Mouse (Mus musculus) spleen, adult 12 weeks (tissue): ENCODE data around the gene Ces1a.

Experiments
- DNase-seq: peaks from one replicate; pipeline ENCODE4 v3.0.0; 2022; ENCODE audit warnings: low spot score

The Ces1a gene

DNA sequence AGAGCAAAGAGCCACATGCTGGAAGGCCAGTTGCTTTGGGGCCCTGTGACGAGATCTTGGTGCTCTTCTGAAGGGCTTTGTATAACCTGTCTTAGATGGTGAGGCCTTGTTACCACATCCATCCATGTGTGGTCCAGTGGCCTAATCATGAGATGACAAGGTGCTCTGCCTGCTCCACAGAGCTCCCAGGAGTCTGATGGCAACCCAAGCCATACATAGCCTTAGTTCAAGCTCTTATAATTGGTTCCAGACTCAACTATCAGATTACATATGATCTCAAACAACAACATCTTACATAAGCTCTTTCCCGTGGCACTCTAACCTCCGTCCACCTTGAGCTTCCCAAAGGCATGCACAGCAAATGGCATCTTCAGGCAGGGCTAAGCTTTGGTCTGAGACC, at the start of gene Ces1a:
Gene Ces1a (minus strand): TSS at position 101 of the 400 bp plus-strand sequence.
- DNase-seq: no peak

DNA sequence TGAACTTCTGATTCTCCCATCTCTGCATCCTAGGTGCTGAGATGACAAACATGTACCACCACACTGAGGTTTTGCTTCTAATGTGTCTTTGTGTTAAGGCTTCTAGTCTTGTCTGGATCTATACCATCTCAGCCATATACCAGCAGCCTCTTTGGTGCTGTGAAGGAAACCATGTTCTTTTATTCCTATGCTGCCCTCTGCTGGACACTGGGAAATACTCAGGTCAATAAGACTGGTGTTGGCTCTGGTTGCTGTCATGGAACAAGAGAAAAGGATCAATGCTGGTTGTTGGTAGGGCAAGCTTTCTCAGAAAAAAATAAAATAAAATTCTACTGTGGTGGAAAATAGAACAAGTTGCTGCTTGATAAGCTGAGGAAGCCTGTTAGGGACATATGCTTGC, 47.4 kb upstream of the Ces1a start:
- no peak for DNase-seq

DNA sequence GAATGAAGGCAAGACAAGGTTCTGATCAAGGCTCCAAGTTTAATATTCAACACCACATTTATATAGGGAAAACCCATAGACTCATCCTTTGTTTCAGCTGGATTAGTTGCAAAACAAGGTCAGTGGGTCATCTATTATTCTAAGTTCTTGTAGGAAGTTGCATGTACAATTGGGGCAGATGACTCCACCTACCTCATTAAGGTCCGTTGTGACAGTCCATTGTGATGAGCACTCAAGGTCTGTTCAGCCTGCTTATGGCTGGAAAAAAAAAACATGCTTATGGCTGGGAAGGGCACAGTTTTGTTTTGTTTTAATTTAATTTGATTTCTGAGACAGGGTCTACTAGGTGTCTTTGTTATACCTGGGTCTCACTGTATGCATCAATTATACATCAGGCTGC, 43.3 kb upstream of the Ces1a start:
- no peak for DNase-seq

DNA sequence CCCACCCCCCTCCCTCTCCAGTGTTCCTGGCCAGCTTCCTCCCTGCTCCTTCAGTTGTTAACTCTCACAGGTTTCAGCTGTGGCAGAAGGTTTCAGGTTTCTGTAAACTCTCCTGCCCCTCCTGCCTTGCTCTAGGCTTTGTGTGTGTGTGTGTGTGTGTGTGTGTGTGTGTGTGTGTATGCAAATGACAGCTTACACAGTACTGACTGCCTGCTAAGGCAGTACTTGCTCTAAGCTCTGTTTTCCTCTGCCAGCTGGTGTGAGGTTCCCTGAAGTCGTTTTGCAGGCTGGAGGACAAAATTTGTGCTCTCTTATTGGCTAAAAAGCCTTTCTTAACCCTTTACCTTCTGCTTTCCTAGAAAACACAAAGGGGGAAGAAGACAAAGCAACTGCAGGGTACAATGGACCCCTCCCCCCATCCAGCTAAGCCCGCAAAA, 40.7 kb upstream of the Ces1a start:
- no peak for DNase-seq

DNA sequence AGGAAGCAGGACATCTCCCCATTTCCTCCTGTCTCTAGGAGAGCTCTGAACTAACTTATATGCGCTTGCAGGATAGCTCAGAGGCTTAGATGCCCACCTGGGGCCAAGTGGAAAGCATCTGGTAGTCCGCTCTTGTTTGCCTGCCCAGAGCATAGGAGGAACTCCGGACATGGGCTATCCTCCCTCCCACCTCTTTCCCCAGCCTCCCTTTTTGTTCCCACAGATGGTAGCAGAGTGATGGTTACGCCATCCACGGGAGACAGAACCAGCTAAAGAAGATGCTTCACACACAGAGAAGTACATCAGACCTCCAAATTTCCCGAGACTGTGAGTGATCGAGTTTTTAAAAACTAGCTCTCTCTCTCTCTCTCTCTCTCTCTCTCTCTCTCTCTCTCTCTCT, 40.2 kb upstream of the Ces1a start:
- DNase-seq: no peak

DNA sequence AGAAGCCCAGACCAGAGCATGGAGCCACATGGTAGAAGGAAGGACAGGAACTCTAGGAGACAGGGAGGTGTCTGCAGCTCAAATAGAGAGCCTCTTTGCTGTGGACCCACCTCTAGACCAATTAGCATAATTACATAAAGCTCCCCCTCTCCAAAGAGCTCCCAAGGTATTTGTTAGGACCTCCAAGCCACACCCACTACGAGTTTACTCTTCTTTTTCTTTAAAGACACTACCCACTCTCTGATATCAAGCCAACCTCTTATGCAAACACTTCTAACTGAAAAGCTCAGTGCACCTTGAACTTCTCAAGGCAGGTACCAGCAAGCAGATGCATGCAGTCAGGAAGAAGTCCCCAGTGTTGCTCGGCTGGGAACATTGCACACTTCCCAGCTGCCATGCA, 31.9 kb upstream of the Ces1a start, which contains the start of gene Ces1b:
Gene Ces1b (minus strand): TSS at position 131 of the 400 bp plus-strand sequence.
- DNase-seq: no peak

DNA sequence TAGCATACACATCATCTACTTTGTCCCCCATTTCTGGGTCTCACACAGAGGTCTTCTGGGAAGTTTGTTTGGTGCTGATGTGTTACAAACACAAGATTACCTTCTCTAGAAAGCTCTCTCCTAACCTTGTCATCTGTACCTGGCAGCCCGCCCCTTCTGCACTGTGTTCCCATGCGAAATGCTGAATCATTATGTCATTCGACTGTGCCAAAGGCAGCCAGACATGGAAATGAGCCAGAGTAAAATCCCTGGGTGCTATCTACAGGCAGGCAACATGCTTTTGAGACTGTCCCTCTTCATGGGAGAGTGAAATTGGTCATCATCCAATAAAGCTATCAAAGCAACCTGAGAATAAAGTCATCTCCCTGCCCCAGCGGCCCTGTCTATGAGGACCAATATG, 27.3 kb upstream of the Ces1a start:
- DNase-seq: no peak

DNA sequence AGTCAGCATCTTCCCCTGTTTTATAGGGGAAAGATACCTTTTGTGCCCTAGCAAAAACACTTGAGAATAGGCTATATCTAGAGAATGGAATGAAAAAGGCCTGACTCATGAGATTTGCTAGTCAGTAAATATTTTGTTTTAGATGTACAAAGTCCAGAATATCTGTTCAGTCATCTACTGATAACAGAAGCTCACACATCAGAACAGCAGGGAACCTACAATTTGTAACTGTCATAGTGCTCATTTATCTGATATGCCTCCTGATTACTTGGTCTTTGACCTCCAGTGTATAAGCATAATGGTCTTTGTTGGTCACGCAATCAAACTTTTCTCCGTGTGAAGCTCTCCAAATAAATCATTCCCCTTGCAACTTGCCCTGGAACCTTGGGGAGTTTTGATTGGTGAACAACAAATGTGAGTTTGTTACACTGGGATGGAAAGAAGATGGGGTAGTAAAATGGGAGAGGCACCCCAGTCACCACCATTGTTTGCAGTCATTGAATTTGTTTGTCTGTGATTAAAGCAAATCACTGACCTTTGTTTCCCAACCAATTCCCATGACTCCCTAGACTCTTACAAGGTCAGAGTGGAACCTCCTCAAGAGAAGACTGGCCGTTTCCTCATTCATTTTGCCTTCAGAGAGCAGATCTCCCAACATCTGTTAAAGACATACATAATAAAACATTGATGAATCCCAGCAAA, 15.6 kb upstream of the Ces1a start:
- DNase-seq: no peak

DNA sequence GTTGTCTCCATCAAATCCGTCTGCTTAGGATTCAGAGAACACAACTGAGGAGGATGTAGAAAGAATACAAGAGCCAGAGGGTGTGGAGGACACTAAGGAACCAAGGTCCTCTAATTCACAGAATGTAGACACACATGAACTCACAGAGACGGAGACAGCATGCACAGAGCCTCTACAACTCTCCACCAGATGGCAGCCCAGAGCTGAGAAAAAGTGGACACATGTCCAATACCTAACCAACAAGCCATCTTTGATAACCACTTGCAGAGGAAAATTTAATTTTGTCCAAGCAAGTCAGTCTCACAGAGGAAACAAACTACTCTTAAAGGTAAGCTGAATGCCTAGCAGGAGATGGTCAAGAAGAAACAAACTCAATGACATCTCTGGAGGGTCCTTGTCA, 11.2 kb upstream of the Ces1a start:
- no peak for DNase-seq

DNA sequence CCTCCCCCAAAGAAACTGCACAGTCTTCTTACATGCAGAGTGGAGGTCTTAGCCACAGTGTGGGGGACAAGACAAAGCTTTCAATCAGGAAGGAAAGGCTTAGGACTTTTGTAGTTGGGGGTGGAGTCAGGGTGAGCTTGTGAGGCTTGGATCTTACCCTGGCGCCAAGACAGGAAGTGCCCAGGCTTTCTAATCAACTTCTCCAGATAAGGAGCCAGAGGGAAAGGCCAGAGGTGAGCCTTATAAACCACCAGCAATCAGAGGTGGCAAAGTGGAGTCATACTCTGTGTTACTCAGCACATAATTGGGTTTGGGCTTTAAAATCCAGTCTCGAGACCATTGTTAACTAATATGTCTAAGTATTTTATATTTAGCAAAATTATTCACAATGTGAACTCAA, 7.2 kb upstream of the Ces1a start:
- no peak for DNase-seq

DNA sequence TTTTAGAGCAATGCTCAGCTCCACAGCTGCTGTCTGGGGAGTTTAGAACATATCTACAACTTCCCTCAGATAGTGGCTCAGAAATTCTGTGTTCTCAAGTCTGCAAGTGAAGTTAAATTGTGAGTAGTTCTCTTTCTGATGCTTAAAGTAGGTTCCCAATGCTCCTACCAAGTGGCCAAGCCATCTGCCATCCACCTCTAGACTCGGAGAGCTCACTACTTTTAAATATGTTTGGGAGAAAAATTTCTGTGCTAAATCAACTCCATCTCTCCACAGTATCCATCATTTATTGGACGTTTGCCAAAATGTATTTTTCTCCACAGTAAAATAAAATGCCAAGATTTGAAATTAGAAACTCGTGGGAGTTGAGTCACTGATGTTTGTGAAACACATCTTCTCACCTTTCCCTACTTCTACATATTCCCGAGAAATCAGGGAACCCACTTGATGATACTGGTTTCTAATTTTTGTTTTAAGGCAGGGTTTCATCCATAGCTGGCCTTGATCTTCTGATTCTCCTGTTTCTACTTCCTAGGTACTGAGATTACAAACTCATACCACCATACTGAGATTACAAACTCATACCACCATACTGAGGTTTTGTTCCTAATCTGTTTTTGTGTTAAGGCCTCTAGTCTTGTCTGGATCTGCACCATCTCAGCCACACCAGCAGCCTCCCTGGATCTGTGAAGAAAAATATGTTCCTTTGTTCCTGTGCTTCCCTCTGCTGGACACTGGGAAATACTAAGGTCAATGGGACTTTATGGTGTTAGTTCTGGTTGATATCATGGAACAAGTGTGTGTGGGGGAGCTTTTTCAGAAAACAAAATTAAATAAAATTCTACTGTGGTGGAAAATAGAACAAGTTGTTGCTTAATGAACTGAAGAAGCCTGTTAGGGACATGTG, 771 bp upstream of the Ces1a start:
- DNase-seq: no peak

DNA sequence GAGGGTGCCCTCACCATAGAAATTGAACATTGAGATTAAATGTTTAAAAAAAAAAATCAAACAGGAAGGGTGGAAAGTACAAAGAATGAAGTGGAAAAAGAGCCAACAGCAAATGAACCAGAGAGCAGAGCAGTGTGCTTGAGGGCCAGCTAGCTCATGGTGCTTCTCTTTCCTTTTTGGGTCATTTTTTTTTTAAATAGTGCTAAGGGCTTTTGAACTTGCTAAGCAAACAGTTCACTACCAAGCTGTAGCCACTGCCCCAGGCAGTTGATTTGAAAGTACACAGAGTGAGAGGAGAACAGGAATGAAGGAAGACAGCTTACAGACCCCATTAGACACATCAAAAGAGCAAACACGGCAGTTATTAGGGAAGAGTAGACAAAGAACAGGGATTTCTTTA, 4.9 kb downstream of the Ces1a start:
- DNase-seq: no peak

DNA sequence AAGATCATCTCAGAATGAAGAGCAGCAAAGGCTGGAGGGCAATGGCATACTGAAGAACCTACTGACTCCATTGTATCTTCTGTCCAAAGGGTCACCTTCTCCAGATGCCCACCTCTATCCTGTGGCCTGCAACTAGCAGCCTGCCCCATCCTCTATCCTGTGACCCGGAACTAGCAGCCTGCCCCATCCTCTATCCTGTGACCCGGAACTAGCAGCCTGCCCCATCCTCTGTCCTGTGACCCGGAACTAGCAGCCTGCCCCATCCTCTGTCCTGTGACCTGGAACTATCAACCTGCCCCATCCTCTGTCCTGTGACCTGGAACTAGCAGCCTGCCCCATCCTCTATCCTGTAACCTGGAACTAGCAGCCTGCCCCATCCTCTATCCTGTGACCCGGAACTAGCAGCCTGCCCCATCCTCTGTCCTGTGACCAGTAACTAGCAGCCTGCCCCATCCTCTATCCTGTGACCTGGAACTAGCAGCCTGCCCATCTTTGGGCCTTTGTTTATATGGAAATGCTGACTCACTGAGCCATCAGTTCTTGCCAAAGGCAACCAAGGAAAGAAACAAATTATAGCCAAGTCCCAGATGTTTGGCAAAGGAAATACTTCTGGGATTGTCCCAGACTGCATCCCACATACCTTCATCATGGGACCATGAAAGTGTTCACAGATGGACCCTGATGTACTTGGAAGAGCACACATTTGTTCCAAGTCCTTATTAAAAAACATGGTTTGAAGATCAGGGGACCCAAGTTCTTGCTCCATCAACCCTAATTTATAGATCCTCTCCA, 7.0 kb downstream of the Ces1a start:
- no peak for DNase-seq

DNA sequence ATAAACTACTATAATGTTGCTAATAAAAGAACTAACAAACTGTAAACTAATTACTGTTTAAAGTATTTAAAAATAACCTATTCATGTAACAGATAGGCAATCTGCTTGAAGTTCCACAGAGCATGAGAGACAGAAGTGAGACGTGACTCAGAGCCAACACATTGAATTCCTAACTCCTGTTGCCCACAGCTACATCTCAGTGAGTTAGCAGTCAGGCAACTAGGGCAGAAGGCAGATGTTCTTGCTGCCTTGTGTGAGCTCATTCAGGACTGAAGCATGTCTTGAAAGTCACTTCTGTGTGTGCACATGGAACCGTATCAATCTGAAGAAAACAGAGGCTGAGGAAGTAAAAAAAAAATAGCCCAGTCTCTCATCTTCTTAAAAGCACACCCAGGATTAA, 7.7 kb downstream of the Ces1a start:
- DNase-seq: no peak

DNA sequence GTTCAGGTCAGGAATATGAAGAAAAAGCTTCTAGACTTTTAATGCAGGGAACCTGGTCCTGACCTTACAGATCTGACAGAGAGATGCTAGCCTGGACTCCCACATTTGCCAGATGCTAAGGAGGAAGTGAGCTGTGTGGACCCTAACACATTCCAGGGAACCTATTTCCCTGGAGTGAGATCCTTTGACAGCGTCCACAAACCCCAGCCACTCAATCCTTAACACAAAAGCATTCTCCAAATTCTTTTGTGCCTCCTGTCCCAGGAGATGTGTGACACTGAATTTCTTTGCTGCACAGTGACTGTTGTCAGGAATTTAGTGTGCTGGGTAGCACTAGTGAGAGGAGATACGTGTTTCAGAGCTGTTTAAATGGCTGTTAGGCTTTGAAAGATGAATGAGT, 9.2 kb downstream of the Ces1a start:
- no peak for DNase-seq

DNA sequence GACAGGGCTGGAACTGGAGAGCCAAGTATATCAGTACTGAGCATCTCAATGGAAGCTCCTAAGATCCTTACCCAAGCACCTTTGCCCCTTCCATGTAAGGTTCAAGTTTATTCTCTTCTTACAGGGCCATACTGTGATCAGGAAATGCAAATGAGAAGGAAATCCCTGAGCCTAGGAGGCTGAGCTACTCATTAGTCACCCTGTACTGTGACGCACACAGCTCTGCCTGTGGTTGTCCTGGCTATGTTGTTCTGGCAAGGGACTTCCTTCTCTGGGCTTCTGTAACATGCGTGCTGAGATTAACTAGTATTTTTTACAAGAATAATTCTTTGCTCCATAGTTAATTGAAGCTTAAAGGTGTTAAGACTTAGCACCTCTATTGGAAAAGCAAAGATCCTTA, 17.3 kb downstream of the Ces1a start:
- no peak for DNase-seq

DNA sequence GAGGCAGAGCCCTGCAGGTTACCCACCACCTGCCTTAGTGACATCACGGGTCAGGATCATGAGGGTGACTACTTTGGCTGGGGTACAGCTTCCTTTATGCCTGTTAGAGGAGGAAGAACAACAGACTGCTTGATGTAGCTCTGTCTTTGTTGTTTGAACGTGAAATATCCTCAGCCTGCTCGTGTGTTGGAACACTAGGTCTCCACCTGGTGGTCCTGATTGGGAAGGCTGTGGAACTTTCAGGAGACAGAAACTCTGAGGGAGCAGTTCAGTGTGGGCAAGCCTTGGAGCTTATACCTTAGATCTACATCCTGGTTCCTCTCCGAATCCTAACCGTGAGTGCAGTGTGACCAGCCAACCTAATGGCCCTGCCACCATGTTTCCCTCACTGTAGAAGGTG, 26.3 kb downstream of the Ces1a start:
- DNase-seq: no peak

DNA sequence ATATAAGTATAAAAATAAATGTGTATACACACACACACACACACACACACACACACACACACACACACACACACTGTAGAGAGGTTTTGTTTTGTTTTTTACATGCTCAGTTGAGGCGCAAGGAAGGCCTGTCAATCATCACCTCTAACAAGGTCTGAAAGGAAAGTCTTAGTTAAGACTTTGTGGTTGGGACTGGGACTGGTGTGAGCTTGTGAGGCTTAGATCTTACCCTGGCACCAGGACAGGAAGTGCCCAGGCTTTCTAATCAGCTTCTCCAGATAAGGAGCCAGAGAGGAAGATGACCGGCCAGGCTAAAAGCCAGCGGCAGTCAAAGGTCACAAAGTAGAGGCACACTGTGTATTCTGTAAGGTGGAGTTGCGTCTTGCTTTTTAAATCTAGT, 33.7 kb downstream of the Ces1a start:
- DNase-seq: no peak

DNA sequence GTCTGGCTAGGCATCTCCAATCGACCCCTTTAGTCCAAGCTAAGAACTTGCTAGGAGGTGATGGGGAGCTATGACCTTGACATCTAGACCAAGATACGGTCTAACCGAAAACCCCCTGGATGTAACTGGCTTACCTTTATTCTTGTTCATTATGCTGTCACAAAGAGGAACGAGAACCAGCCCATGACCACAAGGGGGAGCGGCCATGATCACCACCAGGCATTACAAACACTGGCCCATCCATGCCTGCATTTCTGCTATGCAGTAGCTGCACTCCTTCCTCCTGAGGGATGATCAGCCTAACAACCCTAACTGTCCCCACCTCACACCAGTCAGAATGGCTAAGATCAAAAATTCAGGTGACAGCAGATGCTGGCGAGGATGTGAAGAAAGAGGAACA, 35.8 kb downstream of the Ces1a start:
- DNase-seq: no peak

DNA sequence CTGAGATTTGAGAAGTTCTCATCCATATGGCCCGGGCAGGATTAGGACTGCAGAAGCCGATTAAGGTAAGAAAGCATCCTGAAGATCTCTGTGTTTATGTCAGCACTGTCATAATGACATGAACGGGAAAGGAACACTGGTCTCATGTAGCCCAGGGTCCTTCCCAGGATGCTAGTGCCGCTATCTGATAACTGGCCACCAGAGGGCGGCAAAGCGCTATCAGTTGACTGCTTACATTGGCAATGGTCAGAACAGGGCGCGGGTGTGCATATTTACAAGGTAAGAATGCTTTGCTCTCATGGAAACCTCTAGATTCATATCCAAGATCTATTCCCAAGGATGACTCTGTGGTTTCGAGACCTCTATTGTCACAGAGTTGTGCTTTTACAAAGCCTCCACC, 36.6 kb downstream of the Ces1a start:
- DNase-seq: no peak

DNA sequence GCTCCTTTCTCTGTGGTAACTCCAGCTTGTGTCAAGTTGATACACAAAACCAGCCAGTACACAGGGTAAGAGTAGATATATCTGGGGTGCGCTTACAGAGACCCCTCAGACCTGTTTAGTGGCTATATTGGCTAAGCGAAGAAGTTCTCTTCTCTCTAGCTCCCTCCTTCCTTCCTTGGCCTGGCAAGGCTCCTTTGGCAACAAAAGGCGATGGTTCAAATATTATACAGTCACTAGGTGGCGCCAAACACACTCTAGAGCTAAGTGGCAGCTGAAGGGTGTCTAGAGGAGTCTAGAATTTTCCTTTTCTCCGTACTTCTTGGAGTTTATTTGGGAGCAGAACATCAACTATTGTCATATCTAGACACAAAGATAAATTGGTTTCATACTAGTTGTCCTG, 37.7 kb downstream of the Ces1a start:
- no peak for DNase-seq

DNA sequence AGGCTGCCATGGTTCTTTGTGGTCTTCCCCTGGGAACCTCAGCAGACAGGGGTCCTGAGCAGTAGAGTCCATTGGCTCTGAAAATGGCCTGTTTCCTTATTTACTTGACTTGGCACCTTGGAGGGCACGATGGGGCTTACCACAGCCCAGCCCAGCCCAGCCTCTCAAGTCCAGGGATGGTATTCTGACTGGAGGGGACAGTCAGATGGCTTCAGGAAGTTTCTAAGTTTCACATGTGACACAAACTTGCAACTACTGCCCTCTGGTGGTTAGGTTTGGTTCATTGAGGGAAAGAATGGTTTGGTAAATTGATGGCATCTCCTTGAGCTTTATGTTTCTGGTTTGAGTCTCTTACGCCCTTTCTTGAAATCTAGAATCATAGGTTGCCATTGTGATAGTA, 49.4 kb downstream of the Ces1a start:
- DNase-seq: no peak

DNA sequence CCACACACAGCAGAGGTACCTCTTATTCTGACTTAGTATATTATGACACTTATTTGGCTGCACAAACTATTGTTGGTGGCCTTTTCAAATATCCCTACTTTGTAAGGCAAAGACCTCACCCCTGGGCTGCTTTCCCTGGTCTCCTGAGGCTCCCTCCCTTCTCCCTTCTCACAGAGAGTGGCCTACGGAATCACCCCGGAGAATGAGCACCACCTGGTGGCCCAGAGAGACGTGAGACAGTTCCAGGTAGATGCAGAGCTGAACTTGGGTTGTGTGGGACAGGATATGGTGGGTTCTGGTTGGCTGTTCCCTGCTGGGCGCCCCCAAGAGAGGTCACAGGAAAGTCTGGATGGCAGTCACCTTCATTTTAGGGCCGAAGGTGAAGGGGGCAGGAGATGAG, 51.2 kb downstream of the Ces1a start:
- no peak for DNase-seq
